Mouse (Mus musculus) limb, embryonic 11.5 days (tissue): ENCODE measurements around the gene Lhpp. TPM values are rescaled to one million over a fixed set of nuclear protein-coding genes. Genes with fewer than 3 reads are reported as not detected.
A peak's percentile ranks its signal among the peaks of the same experiment; 100 is the strongest.

ENCODE experiments used
- ATAC-seq: fragments of 200-750 bp; cut with Nextera tagmentation; 2 replicates; pipeline ENCODE4 v1.8.0; 2017; ENCODE audit warnings: low read depth; ENCODE audit not compliant: insufficient number of reproducible peaks, low FRiP score, low TSS enrichment
- DNase-seq: peaks from one replicate; pipeline ENCODE4 v3.0.0-alpha.2; 2015; ENCODE audit warnings: low spot score
- H3K27ac ChIP-seq: fragments of 300-500 bp; sonication (generic); replicated peaks from 2 replicates; pipeline ENCODE4 v1.5.1; 2014; ENCODE audit warnings: low read depth, mild to moderate bottlenecking, low read length
- H3K27me3 ChIP-seq: fragments of 300-500 bp; sonication (generic); 2 replicates; pipeline ENCODE4 v1.6.1; 2014; ENCODE audit warnings: mild to moderate bottlenecking, low read length, mixed read lengths; ENCODE audit not compliant: control insufficient read depth, insufficient read depth
- H3K36me3 ChIP-seq: fragments of 300-500 bp; sonication (generic); 2 replicates; pipeline ENCODE4 v1.6.1; 2014; ENCODE audit warnings: mild to moderate bottlenecking, low read length, moderate library complexity, mixed read lengths; ENCODE audit not compliant: control insufficient read depth, insufficient read depth
- H3K4me1 ChIP-seq: fragments of 300-500 bp; sonication (generic); 2 replicates; pipeline ENCODE4 v1.6.1; 2014; ENCODE audit warnings: low read length, mixed read lengths; ENCODE audit not compliant: control insufficient read depth, insufficient read depth
- H3K4me2 ChIP-seq: fragments of 300-500 bp; sonication (generic); 2 replicates; pipeline ENCODE4 v1.6.1; 2014; ENCODE audit warnings: low read depth, mild to moderate bottlenecking, moderate library complexity; ENCODE audit not compliant: severe bottlenecking
- H3K4me3 ChIP-seq: fragments of 300-500 bp; sonication (generic); 2 replicates; pipeline ENCODE4 v1.5.1; 2014; ENCODE audit warnings: low read depth, low read length
- H3K9ac ChIP-seq: fragments of 300-500 bp; sonication (generic); 2 replicates; pipeline ENCODE4 v1.6.1; 2014; ENCODE audit warnings: mild to moderate bottlenecking, low read length
- H3K9me3 ChIP-seq: fragments of 300-500 bp; sonication (generic); 2 replicates; pipeline ENCODE4 v1.6.1; 2016; ENCODE audit warnings: low read length; ENCODE audit not compliant: control insufficient read depth
- WGBS: fragments of 180-500 bp; shearing (Covaris S2); extraction: QIAGEN DNeasy Blood & Tissue Kit; methylation state at CpG from one replicate; pipeline ENCODE4 v1.1.7; 2014; 5-methylcytosine and 5-hydroxymethylcytosine counted together
- polyA plus RNA-seq: library from polyadenylated mRNA; unstranded; fragments of >200 nt; fragmentation: Nextera tagmentation; extraction: Ambion mirVana; gene quantifications from 2 replicates; pipeline ENCODE4 v1.2.1, GENCODE M21; 2014

The Lhpp gene
- polyA plus RNA-seq, 1 experiment from 2014 or later = 20.6 TPM

DNA sequence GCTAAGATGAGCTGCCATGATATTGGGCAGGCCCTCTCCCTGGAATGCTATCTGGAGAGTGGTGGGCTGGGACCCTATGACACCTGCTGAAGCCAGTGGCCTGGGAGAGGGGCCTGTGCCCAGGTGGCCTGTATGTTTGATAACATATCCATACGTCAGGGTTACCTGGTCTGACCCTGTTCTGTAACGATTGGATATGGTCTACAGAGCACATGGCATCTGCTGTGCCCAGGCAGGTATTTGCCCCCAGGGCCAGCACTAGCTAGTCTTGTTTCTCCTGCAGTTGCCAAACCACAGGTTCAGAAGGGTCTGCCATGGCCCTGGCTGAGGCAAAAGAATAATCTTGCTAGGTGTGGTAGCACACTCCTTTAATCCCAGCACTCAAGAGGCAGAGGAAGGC lies 83.1 kb downstream of the Lhpp start:
- H3K36me3 ChIP-seq = no peaks in the 10 kb centered on the region
- no peaks in the 10 kb centered on the region for H3K9me3 ChIP-seq
- H3K27me3 ChIP-seq = no peaks in the 10 kb centered on the region
- H3K4me1 ChIP-seq = 0 out of 2 replicates have a peak, but pooled peaks cover under 1% of the 10 kb centered on the region
- DNase-seq (no peak), ATAC-seq (no peak)
- H3K4me3 ChIP-seq = no peak overlapping the region
- no peak overlapping the region for H3K4me2 ChIP-seq
- no peak overlapping the region for H3K9ac ChIP-seq
- 89% methylated on average over 2 of the region's 2 CpGs for WGBS
- H3K27ac ChIP-seq = no peak overlapping the region

DNA sequence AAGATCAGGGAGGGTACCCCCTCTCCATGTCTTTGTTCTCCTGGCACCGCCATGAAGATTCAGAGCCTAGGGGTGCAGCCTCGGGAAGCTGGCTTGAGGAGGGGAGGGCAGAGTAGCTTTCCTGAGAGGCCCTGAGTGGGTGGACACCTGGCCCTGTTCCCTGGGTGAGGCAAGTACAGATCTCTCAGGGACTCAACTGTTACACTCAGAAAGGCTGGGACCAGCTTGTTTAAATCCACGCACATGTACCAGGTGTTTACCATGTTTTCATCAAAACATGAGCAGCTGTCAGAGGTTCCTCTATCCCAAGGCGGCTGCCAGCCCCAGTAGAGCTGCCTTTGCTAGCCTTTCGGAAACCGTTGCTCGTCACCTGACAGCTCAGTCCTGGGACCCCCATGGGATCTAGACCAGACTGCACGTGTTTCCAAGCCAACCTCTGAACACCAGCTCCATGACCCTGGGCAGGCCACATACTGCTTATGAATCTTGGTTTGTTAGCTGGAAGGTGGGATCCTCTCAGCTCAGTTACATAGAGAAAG lies 86.9 kb downstream of the Lhpp start:
- H3K4me2 ChIP-seq = no peak overlapping the region
- H3K4me1 ChIP-seq = 0 out of 2 replicates have a peak, but pooled peaks cover 5% of the 10 kb centered on the region
- WGBS = 82% methylated on average over 8 of the region's 8 CpGs
- H3K27me3 ChIP-seq = no peaks in the 10 kb centered on the region
- no peaks in the 10 kb centered on the region for H3K9me3 ChIP-seq
- no peak for DNase-seq
- ATAC-seq = no peak
- H3K27ac ChIP-seq = no peak overlapping the region
- no peak overlapping the region for H3K4me3 ChIP-seq
- no peak overlapping the region for H3K9ac ChIP-seq
- no peaks in the 10 kb centered on the region for H3K36me3 ChIP-seq

DNA sequence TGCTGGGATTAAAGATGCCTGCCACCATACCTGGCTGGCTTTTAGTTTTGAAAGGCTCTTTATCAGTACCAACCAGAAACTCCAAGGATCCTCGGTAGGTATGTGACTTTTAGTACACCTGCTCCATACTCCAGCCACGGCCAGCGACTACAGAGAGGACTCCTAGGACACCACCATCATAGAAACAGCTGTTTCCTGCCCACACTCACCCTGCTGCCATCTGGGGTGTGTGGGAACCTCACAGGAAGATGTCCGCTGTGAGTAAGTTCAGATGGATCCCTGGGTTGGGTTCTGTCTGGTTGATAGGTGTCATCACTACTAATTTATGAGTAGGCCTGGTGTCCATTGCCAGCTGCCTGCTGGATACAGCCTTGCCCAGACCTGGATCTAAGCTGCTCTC lies 88.3 kb downstream of the Lhpp start:
- H3K36me3 ChIP-seq = no peaks in the 10 kb centered on the region
- H3K27ac ChIP-seq = no peak overlapping the region
- no peak overlapping the region for H3K4me2 ChIP-seq
- no peak overlapping the region for H3K4me3 ChIP-seq
- no peak overlapping the region for H3K9ac ChIP-seq
- no peaks in the 10 kb centered on the region for H3K27me3 ChIP-seq
- no peaks in the 10 kb centered on the region for H3K9me3 ChIP-seq
- H3K4me1 ChIP-seq = 0 out of 2 replicates have a peak, but pooled peaks cover 5% of the 10 kb centered on the region
- ATAC-seq (no peak), DNase-seq (no peak)
- 86% methylated on average over 4 of the region's 4 CpGs for WGBS

DNA sequence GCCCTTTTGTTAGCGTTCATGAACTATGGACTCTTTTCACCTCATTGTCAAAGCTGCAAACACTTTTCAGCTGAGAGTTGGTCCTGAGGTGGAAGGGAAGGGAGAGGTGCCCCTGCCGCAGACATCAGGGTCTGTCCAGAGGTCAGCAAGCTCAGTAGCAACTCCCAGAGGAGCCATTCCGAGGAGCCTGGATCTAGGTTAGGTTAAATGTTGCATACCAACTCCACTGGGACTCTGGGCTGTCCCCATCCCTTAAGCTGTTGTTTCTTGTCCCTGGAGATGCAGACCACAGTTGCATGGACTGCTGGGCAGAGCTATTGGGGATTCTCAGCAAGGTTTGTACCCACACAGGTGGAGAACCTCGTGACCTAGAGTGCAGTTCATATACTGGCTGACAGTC lies 88.7 kb downstream of the Lhpp start:
- no peaks in the 10 kb centered on the region for H3K36me3 ChIP-seq
- no peak overlapping the region for H3K27ac ChIP-seq
- no peak for ATAC-seq
- H3K4me3 ChIP-seq = no peak overlapping the region
- H3K9me3 ChIP-seq = no peaks in the 10 kb centered on the region
- H3K9ac ChIP-seq = no peak overlapping the region
- H3K27me3 ChIP-seq = no peaks in the 10 kb centered on the region
- H3K4me1 ChIP-seq = 0 out of 2 replicates have a peak, but pooled peaks cover 5% of the 10 kb centered on the region
- H3K4me2 ChIP-seq = no peak overlapping the region
- 78% methylated on average over 4 of the region's 4 CpGs for WGBS
- no peak for DNase-seq

DNA sequence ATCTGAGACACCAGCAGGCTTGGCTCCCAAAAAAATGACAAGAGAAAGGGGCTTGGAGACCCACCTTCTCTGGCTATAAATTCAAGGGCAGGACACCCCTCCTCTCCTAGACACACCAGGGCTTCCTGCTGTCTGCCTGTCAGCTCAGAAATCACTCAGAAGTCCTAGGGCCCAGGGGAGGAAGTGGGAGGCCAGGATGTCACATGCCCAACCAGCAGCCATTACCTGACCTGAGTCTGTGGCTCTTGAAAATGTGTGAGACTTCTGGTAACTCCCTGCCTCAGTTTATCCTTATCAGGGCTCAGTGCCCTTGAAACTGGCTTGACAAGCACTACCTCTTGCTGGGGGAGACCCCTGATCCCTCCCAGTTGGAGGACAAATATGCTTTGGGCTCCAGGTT lies 89.2 kb downstream of the Lhpp start:
- Histone ChIP-seq H3K27ac (no peak overlapping the region), H3K9me3 (no peaks in the 10 kb centered on the region), H3K9ac (no peak overlapping the region), H3K4me3 (no peak overlapping the region), H3K4me2 (no peak overlapping the region), H3K27me3 (no peaks in the 10 kb centered on the region), H3K4me1 (0 out of 2 replicates have a peak, but pooled peaks cover 5% of the 10 kb centered on the region), H3K36me3 (no peaks in the 10 kb centered on the region)
- ATAC-seq (no peak), DNase-seq (no peak)

DNA sequence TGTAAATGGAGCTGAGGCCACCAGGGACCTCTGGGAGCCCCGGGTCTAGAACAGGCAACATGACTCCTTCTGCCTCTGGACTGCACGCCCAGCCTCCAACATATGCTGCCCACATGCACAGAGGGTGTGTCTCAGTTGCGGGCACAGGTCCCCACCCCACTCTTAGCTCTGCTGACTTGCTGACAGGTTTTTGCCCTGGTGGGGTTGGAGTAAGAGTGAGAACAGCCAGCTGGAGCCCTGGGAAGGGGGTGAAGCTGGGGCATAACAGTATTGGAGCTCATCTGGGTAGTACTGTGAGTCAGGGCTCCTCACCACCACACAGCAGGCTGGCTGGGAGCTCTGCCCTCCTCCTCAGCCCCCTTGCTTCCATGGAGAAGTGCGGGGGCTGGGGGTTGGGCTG lies 89.7 kb downstream of the Lhpp start:
- no peaks in the 10 kb centered on the region for H3K9me3 ChIP-seq
- no peaks in the 10 kb centered on the region for H3K27me3 ChIP-seq
- no peaks in the 10 kb centered on the region for H3K36me3 ChIP-seq
- DNase-seq (no peak), ATAC-seq (peak; percentile 31; the same call in 1 of the 2 replicates)
- no peak overlapping the region for H3K4me2 ChIP-seq
- no peak overlapping the region for H3K9ac ChIP-seq
- no peak overlapping the region for H3K4me3 ChIP-seq
- 0 out of 2 replicates have a peak, but pooled peaks cover 5% of the 10 kb centered on the region for H3K4me1 ChIP-seq
- WGBS = 67% methylated on average over 4 of the region's 4 CpGs
- H3K27ac ChIP-seq = no peak overlapping the region

DNA sequence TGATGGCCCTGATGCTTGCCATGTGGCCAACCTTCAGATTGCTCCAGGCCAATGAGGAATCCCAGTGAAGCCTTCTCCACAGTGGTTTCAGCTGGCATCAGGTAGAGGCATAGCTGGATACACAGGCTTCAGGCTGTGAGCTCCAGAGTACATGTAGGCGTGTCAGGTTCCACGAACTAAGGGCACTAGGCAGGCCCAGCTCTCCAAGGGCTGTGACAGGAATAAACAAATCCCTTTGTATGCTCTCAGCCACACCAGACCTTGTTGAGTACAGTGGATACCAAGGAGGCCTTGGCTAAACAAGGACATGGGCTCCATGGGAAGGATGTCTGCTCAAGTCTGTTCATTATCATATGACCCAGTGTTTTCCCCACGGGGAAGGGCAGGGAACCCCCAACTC lies 91.0 kb downstream of the Lhpp start:
- WGBS = 91% methylated on average over 3 of the region's 3 CpGs
- DNase-seq (no peak), ATAC-seq (no peak)
- no peaks in the 10 kb centered on the region for H3K9me3 ChIP-seq
- no peak overlapping the region for H3K9ac ChIP-seq
- H3K27ac ChIP-seq = no peak overlapping the region
- H3K36me3 ChIP-seq = no peaks in the 10 kb centered on the region
- H3K4me3 ChIP-seq = no peak overlapping the region
- H3K4me2 ChIP-seq = no peak overlapping the region
- H3K27me3 ChIP-seq = no peaks in the 10 kb centered on the region
- 0 out of 2 replicates have a peak, but pooled peaks cover 5% of the 10 kb centered on the region for H3K4me1 ChIP-seq

DNA sequence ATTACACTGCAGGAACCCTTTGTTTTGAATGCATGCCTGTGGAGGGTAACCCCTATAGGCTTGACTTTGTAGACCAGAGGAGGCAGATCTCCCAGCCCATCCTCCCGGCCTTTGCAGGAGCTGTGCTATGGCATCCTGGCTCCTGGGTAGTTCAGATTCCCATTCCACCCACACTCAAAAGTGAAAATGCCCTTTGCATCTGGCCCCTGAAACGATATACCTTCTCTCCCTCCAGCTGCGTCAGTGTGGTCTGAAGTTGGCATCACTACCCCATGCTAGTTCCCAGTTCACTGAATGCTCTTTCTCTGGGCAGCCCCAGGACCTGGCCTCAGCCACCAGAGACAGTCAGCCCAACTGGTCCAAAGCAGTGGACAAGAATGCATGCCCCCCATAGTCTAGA lies 91.6 kb downstream of the Lhpp start:
- no peak for ATAC-seq
- no peak overlapping the region for H3K4me3 ChIP-seq
- no peak for DNase-seq

DNA sequence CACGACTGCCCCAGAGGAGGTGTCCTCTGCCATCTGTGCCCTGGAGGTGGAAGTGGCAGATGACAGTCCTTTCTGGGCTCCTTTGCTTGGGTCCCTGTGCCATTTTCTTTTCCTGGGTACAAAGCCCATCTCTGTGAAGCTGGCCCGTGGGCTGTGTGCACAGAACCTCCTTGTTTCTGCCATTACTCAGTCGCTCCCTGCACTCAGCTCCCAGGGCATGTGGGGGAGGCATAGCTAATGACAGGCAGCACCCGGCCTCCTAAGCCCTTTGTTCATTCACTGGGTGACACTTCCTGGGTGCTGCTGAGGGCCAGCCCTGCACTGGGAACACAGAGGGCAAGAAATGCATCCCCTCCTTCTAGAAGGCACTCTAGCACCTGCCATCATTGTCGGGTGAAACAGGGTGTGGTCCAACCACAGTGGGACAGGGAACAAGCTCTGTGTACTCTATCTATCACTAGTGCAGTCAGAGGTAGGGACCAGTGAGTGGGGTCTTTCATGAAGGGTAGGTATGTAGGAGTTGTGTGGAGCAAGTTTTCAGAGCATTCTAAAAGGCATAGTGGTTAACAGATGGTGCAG lies 92.1 kb downstream of the Lhpp start:
- Histone ChIP-seq H3K9ac (no peak overlapping the region), H3K4me2 (no peak overlapping the region), H3K4me1 (0 out of 2 replicates have a peak, but pooled peaks cover 5% of the 10 kb centered on the region), H3K27ac (no peak overlapping the region), H3K4me3 (no peak overlapping the region), H3K9me3 (no peaks in the 10 kb centered on the region), H3K36me3 (no peaks in the 10 kb centered on the region), H3K27me3 (no peaks in the 10 kb centered on the region)
- DNase-seq (no peak), ATAC-seq (no peak)
- 81% methylated on average over 5 of the region's 5 CpGs for WGBS

More for the DNA sequence above, 91.6 kb downstream of the Lhpp start:
- WGBS = 84% methylated on average over 3 of the region's 3 CpGs
- no peak overlapping the region for H3K9ac ChIP-seq
- H3K4me1 ChIP-seq = 0 out of 2 replicates have a peak, but pooled peaks cover 5% of the 10 kb centered on the region
- no peaks in the 10 kb centered on the region for H3K9me3 ChIP-seq
- H3K27me3 ChIP-seq = no peaks in the 10 kb centered on the region
- no peak overlapping the region for H3K27ac ChIP-seq
- H3K36me3 ChIP-seq = no peaks in the 10 kb centered on the region
- no peak overlapping the region for H3K4me2 ChIP-seq
